Mouse (Mus musculus) small intestine, adult 2 months (tissue): ENCODE measurements around the gene Polr2h. TPM values are rescaled to one million over a fixed set of nuclear protein-coding genes. Genes with fewer than 3 reads are reported as not detected.
"Not testable (repeated sequence)": the region's sequence is repeated elsewhere in the genome, so short reads cannot be mapped to it uniquely, and the experiment has no call there.

Source experiments
- H3K27ac ChIP-seq: fragments of 200-500 bp; 2 replicates; pipeline ENCODE4 v1.5.1; 2012; ENCODE audit warnings: low read depth, low read length, control low read depth, inconsistent platforms; ENCODE audit not compliant: insufficient read depth
- H3K27me3 ChIP-seq: fragments of 200-500 bp; 2 replicates; pipeline ENCODE4 v1.6.1; 2012; ENCODE audit warnings: mild to moderate bottlenecking, moderate library complexity, low read length, inconsistent platforms; ENCODE audit not compliant: control insufficient read depth, insufficient read depth
- H3K36me3 ChIP-seq: fragments of 200-500 bp; 2 replicates; pipeline ENCODE4 v1.6.1; 2012; ENCODE audit warnings: mild to moderate bottlenecking, low read length, control low read depth, inconsistent platforms; ENCODE audit not compliant: control insufficient read depth, insufficient read depth
- H3K4me1 ChIP-seq: fragments of 200-500 bp; 2 replicates; pipeline ENCODE4 v1.6.1; 2012; ENCODE audit warnings: low read length, inconsistent platforms, mixed read lengths; ENCODE audit not compliant: control insufficient read depth, insufficient read depth, insufficient read length
- H3K4me3 ChIP-seq: fragments of 200-500 bp; 2 replicates; pipeline ENCODE4 v1.5.1; 2012; ENCODE audit warnings: low read depth, mild to moderate bottlenecking, control low read depth, inconsistent platforms, low read length, moderate library complexity
- CTCF ChIP-seq: fragments of 200-500 bp; IDR thresholded peaks from 2 replicates; pipeline ENCODE4 v1.5.1; 2012; ENCODE audit warnings: low read depth, mild to moderate bottlenecking, control low read depth, inconsistent platforms, low read length, moderate library complexity, mixed read lengths; ENCODE audit not compliant: insufficient replicate concordance, insufficient read length; ENCODE audit errors: extremely low read depth
- POLR2A ChIP-seq: fragments of 200-500 bp; IDR thresholded peaks from 2 replicates; pipeline ENCODE4 v1.6.1; 2012; ENCODE audit warnings: low read depth, mild to moderate bottlenecking, control low read depth, inconsistent platforms, low read length, moderate library complexity
- WGBS: fragments of 180-500 bp; shearing (Covaris S2); methylation state at CpG from one replicate; pipeline ENCODE4 v1.1.7; 2018; 5-methylcytosine and 5-hydroxymethylcytosine counted together
- polyA plus RNA-seq: library from polyadenylated mRNA; depleted of rRNA; stranded (reverse); fragments of >200 nt; gene quantifications from 2 replicates; pipeline ENCODE4 v1.2.3, GENCODE M21; 2012; rRNA removed

The Polr2h gene
- 4.3 and 10.6 TPM in 2 replicates for polyA plus RNA-seq

GRCm38 (mm10) chr16:20717181-20717977 lies at the start of gene Polr2h, which contains the start of gene Clcn2:
TSS of gene Polr2h (plus strand) at chr16:20717665.
TSS of gene Clcn2 (minus strand) at chr16:20717746.
- peak within 1 kb of the TSS; percentile 100 for H3K27ac ChIP-seq
- H3K4me1 ChIP-seq = peaks cover 6% of the 10 kb centered on the region; the same call in 1 of the 2 replicates
- peaks cover 17% of the 10 kb centered on the region for H3K36me3 ChIP-seq
- H3K27me3 ChIP-seq = no peaks in the 10 kb centered on the region
- peak within 1 kb of the TSS; percentile 79 for H3K4me3 ChIP-seq
- TF ChIP-seq CTCF (peak; percentile 66), POLR2A (peak; percentile 68)
- under 1% methylated on average over 62 of the region's 62 CpGs for WGBS

GRCm38 (mm10) chr16:20668013-20668412 lies 49.5 kb upstream of the Polr2h start, which contains the start of gene Eif4g1:
TSS of gene Eif4g1 (plus strand) at chr16:20668313.
- H3K27me3 ChIP-seq, H3K36me3 ChIP-seq, H3K4me3 ChIP-seq, H3K4me1 ChIP-seq, H3K27ac ChIP-seq: not testable (repeated sequence)
- 100% methylated on average over 5 of the region's 6 CpGs for WGBS

GRCm38 (mm10) chr16:20670291-20670690 lies 47.2 kb upstream of the Polr2h start:
- TF ChIP-seq POLR2A = no peak
- no peak for TF ChIP-seq CTCF
- 87% methylated on average over 3 of the region's 3 CpGs for WGBS
- H3K27ac ChIP-seq = no peak overlapping the region
- H3K4me1 ChIP-seq = peaks cover 12% of the 10 kb centered on the region
- H3K36me3 ChIP-seq = peaks cover 6% of the 10 kb centered on the region
- H3K27me3 ChIP-seq = no peaks in the 10 kb centered on the region
- no peak overlapping the region for H3K4me3 ChIP-seq

- H3K36me3 ChIP-seq = peaks cover 16% of the 10 kb centered on the region
- WGBS = 11% methylated on average over 6 of the region's 6 CpGs
- H3K4me1 ChIP-seq = peaks cover 13% of the 10 kb centered on the region
- no peaks in the 10 kb centered on the region for H3K27me3 ChIP-seq
- peak overlapping the region; percentile 11; the same call in 1 of the 2 replicates for H3K27ac ChIP-seq
- H3K4me3 ChIP-seq = no peak overlapping the region
- no peak for TF ChIP-seq POLR2A
- no peak for TF ChIP-seq CTCF
These were observed 45.6 kb upstream of the Polr2h start for GRCm38 (mm10) chr16:20671886-20672285.

- under 1% methylated on average over 38 of the region's 38 CpGs for WGBS
- H3K4me3 ChIP-seq = peak overlapping the region; percentile 98
- TF ChIP-seq POLR2A (peak; percentile 86), CTCF (no peak)
- H3K4me1 ChIP-seq = peaks cover 13% of the 10 kb centered on the region
- peak overlapping the region; percentile 35; the same call in 1 of the 2 replicates for H3K27ac ChIP-seq
- H3K36me3 ChIP-seq = peaks cover 16% of the 10 kb centered on the region
- H3K27me3 ChIP-seq = no peaks in the 10 kb centered on the region
These were observed 45.0 kb upstream of the Polr2h start for GRCm38 (mm10) chr16:20672500-20672902.

GRCm38 (mm10) chr16:20672965-20673705 lies 44.3 kb upstream of the Polr2h start:
- WGBS = under 1% methylated on average over 77 of the region's 78 CpGs
- Histone ChIP-seq H3K27ac (peak overlapping the region; percentile 82), H3K4me3 (peak overlapping the region; percentile 98)

More at GRCm38 (mm10) chr16:20672965-20673705, 44.3 kb upstream of the Polr2h start:
- Histone ChIP-seq H3K36me3 (peaks cover 20% of the 10 kb centered on the region), H3K4me1 (peaks cover 13% of the 10 kb centered on the region), H3K27me3 (no peaks in the 10 kb centered on the region)
- no peak for TF ChIP-seq CTCF
- TF ChIP-seq POLR2A = no peak
